Mouse (Mus musculus): ENCODE results near the gene H1foo.
A peak's percentile ranks its signal among the peaks of the same experiment; 100 is the strongest.

H1foo gene

DNA sequence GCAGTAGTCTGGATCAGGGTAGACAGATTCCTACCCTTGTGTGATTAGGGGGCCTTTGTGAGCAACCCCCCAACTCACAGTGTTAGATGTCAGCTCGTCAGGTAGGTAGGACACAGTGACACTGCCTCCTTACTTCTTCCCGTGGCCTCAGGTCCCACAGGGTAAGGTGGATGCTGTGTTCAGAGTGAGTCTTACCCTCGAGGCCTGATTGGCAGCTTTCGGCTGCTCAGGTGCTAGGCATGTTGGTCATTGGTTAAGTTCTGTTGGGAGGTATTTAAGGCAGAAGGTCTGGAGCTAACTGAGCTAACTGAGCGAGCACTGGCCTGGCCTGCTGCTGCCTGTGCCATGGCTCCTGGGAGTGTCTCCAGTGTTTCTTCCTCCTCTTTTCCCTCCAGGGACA lies at the start of gene H1foo:
H1foo (plus strand) TSS at position 301 of the 400 bp plus-strand sequence.
- no peak for DNase-seq (ENCODE audit: low spot score in 2 of 2)

DNA sequence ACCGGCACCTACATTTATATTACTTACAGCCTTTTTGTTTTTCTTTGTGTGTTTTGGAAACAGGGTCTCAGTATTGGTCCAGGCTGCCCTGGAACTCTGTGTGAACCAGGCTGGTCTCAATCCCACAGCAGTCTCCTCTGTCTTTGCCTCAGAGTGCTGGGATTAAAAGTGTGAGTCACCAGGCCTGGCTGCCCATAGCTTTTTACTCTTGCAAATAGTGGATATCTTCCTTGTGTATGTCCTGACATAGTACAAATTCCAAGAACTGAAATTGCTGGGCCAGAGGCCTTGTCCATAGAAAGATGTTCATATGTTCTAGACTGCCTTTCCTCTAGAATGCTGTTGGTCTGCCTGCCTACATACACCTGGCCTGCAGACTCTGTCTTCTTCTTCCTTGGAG lies 48.4 kb upstream of the H1foo start:
- DNase-seq (ENCODE audit: low spot score in 2 of 2), result no peak

DNA sequence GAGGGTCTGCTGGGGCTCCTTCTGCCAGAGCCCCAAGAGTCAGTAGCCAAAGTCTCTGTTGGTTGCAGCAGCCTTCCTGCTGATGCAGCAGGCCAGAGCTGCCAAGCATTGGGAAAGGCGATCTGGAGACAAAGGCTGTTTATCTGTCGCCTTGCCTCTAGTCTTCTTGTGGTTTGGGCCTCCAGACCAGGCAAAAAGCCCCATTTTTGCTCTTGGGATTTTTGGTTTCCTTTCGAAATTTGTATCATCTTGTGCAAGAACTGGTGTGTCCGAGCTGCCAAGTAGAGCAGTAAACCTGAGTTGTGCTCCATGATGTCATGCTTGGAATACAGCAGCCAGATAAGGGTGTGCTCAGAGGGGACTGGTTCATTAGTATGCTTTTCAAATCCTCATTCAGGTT lies 47.6 kb upstream of the H1foo start:
- no peak for DNase-seq (ENCODE audit: low spot score in 2 of 2)

DNA sequence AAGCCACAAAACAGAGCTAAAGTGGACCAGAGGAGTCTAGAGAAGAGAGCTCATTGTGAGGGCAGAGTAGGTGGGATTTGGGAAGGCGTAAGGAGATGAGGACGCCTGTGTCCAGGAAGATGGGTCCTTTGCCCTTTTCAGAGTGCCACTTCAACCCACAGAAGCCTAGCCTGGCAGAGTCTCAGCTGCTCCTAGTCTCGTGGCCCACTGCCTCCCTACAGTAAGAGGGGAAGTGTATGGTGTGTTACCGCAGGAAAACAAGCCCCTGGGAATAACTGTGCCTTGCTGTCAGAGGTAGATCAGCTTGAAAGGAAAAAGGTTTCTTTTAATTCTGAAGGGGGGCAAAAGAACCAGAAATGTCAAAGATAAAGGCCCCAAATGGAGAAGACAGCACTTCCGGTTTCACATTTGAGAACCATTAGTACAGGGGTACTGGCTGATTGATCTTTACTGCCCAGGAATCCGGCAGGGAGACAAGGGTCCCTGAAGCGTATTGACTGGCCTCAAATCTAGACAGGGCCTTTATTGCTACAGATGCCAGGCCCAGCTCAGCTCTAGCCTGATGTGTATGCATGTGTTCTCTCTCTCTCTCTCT lies 46.7 kb upstream of the H1foo start:
- DNase-seq (ENCODE audit: low spot score in 2 of 2), result peak in 1 of 2 experiments; percentile 5

GRCm38 (mm10) chr6:115901062-115901461 lies 43.7 kb upstream of the H1foo start:
- DNase-seq (ENCODE audit: low spot score in 2 of 2), result peak; percentile 5 to 41

GRCm38 (mm10) chr6:115901489-115901931 lies 43.2 kb upstream of the H1foo start:
- no peak for DNase-seq (ENCODE audit: low spot score in 2 of 2)

DNA sequence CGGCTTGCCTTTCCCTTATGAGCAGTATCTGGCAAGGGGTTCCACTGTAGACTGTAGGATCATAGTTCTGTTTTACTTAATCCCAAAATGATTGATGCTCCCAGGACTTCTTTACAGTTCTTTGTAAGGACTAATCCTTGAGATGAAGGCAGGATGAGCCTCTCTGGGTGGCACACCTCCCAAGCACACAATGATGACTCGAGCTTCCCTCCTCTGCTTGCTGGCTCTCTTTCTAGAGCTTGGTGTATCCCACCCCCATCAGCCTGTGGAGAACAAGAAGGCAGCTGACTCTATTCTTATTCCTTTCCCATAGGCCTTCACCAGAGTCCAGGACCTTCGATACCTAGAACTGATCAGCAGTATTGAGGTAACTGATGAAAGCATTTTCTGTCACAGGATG lies 42.2 kb upstream of the H1foo start:
- DNase-seq (ENCODE audit: low spot score in 2 of 2), result no peak

GRCm38 (mm10) chr6:115905568-115905967 lies 39.2 kb upstream of the H1foo start:
- no peak for DNase-seq (ENCODE audit: low spot score in 2 of 2)

DNA sequence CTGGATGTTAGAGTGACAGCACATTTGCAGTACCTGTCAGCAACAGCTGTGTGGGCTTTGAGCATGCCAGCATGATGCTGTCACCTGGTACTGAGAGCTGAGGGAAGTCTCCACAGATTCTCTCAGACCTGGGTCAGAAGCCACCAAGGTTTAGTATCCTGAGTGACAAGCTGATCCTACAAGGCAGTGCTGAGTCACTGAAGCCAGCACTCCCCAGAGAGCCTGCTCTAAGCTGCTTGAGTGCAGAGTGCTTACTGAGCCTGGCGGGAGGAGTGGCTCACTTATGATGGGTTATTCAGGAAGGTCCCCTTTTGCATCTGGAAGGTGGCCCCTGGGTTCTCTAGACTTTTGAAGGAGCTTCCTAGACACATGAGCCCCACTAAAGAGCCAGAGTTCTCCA lies 38.3 kb upstream of the H1foo start:
- no peak for DNase-seq (ENCODE audit: low spot score in 2 of 2)

GRCm38 (mm10) chr6:115906871-115907270 lies 37.9 kb upstream of the H1foo start:
- no peak for DNase-seq (ENCODE audit: low spot score in 2 of 2)

GRCm38 (mm10) chr6:115908421-115908982 lies 36.2 kb upstream of the H1foo start:
- DNase-seq (ENCODE audit: low spot score in 2 of 2), result no peak

GRCm38 (mm10) chr6:115909052-115909451 lies 35.7 kb upstream of the H1foo start:
- peak in 1 of 2 experiments; percentile 26 for DNase-seq (ENCODE audit: low spot score in 2 of 2)

- no peak for DNase-seq (ENCODE audit: low spot score in 2 of 2)
Observed at GRCm38 (mm10) chr6:115909940-115910339, 34.8 kb upstream of the H1foo start.

DNA sequence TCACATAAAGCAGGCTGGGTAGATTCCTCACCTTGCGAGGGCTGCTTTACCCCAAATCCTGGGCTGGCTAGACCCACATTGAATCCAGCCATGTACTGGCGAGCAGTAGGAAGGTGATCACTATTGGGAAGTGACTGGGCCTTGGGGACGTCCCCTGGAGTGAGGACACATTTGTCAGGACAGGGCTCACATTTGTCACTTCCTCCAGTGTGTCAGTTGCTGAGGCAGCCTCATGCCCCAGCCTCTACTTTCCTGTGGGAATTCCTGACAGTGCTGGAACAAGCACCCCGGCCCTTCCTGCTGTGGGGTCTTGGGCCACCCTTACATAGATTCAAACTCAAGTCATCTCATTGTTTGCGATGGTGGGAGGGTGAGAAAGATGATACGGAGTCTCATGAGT lies 33.0 kb upstream of the H1foo start:
- DNase-seq (ENCODE audit: low spot score in 2 of 2), result no peak

DNA sequence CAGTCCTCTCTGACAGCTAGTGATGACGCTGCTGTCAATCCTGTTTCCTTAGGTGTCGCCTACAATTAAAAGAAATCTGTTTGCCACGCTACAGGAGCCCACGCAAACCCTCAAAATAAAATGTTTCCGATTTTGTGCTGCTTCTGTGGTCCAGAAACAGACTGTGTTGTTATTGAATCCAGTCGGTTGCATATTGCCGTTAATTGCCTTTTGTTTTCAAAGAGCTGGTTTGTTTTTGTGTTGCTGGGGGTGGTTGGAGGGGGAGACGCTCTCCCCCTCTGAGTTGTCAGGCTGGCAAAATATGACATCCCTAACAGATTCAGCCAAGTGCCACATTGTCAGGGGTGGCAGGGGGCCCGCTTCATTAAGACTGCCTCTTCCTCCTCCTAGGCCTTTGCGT lies 31.3 kb upstream of the H1foo start:
- no peak for DNase-seq (ENCODE audit: low spot score in 2 of 2)

- no peak for DNase-seq (ENCODE audit: low spot score in 2 of 2)
Observed at GRCm38 (mm10) chr6:115914511-115915202, 30.1 kb upstream of the H1foo start.

DNA sequence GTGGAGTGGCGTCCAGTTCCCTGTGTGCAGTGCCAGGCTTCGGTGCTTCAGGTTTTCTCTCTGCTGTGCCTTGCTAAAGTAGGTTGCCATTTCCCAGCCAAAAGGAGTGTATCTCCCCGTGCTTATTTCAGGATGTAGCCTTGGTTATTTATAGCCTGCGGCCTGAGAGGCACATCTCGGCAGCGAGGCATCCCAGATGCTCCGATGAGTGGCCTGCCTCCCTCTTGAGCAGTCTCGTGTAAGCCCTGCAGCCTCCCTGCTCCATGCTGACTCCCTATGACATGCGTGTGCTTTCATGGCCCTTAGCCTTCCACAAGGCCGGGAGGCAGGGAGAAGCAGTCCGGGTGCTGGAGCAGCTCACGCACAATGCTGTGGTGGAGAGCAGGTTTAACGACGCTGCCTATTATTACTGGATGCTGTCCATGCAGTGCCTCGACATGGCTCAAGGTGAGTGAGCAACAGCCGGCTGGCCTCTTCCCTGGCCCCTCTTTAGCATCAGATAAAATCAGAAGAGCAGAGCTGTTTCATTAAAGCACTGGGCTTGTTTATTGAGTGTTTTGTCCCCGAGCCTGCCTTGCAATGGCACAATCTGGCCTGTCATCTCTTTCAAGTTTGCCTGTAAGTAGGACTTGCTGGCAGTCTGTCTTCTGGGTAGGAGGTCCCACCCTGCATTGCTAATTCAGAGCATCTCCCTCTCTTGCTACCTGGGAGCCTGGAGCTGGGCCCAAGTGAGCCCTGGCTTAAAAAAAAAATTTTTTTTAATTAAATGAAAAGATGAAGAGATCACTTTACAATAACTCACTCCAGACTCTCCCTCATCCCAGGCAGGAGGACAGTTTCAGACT lies 28.9 kb upstream of the H1foo start:
- no peak for DNase-seq (ENCODE audit: low spot score in 2 of 2)

DNA sequence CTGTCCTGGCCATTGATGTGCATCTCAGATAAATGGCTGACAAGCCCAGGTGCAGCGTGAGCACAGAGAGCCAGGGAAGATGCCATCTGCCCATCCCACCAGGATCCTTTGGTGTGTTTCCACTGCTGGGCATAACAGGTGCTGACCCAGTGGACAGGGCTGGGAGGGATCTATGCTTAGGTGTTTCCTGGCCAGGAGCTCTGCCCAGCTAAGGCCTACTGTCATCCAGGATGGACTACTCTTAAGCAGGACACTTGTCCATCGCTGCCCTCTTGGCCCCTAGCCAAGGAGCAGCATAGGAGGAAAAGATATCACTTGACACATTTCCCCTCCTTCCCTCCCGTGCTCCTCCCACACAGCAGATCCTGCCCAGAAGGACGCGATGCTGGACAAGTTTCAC lies 28.1 kb upstream of the H1foo start:
- no peak for DNase-seq (ENCODE audit: low spot score in 2 of 2)

GRCm38 (mm10) chr6:115918615-115919014 lies 26.1 kb upstream of the H1foo start:
- no peak for DNase-seq (ENCODE audit: low spot score in 2 of 2)

- DNase-seq (ENCODE audit: low spot score in 2 of 2), result no peak
Observed at GRCm38 (mm10) chr6:115919876-115920275, 24.9 kb upstream of the H1foo start.

- DNase-seq (ENCODE audit: low spot score in 2 of 2), result no peak
Observed at GRCm38 (mm10) chr6:115924829-115925228, 19.9 kb upstream of the H1foo start.

DNA sequence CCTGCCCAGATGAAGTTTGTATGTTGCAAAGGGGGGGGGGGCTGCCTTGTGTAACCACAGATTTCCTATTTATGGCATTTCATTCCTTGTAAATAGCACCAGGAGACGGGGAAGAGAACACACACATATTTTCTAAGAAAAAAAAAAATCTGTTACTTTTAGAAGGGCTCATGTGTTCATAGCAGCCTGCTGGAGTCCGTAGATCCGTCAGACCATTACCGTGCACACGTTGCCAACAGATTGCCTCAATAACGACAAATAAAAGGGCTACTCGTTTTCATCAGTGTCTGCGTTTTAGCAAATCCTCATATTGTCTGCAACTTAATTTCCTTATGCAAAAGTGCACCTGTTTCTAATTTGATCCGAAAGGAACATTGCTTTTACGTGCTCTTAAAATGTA lies 18.3 kb upstream of the H1foo start:
- no peak for DNase-seq (ENCODE audit: low spot score in 2 of 2)

All from natural killer cell, adult 2 months (primary cell).